Mouse (Mus musculus) B cell, adult 2 months (primary cell): ENCODE data around the gene Bcl2a1b.

Experiments used
- DNase-seq, 2 experiments: peaks; one replicate each; pipeline ENCODE4 v3.0.0; 2022

The Bcl2a1b gene

GRCm38 (mm10) chr9:89253400-89253799, 54.4 kb downstream of the Bcl2a1b start:
- no peak for DNase-seq

- peak; percentile 6 to 24 for DNase-seq
These were observed 57.7 kb downstream of the Bcl2a1b start for GRCm38 (mm10) chr9:89256556-89257335.
